Mouse (Mus musculus): ENCODE measurements around the gene Dcbld2. TPM values are rescaled to one million over a fixed set of nuclear protein-coding genes. Genes with fewer than 3 reads are reported as not detected.

Gene Dcbld2
- polyA plus RNA-seq (2015; fragmentation: Illumina TruSeq; extraction: RNeasy Lipid Tissue Mini Kit (QIAGEN cat#74804); ENCODE audit: insufficient read depth, low read depth, low replicate concordance) = 3.4 TPM

GRCm38 (mm10) chr16:58408062-58408486 is at the start of gene Dcbld2:
TSS of gene Dcbld2 (plus strand) at chr16:58408443.

Other genes starting within 250 kb of the Dcbld2 start
- gene St3gal6, start 115.8 kb downstream of the Dcbld2 start, polyA plus RNA-seq (2015; fragmentation: Illumina TruSeq; extraction: RNeasy Lipid Tissue Mini Kit (QIAGEN cat#74804); ENCODE audit: insufficient read depth, low read depth, low replicate concordance) = 6.1 TPM
- not detected for gene Gm813, start 208.5 kb downstream of the Dcbld2 start, polyA plus RNA-seq (2015; fragmentation: Illumina TruSeq; extraction: RNeasy Lipid Tissue Mini Kit (QIAGEN cat#74804); ENCODE audit: insufficient read depth, low read depth, low replicate concordance)
- gene E330017A01Rik, start 230.3 kb downstream of the Dcbld2 start, polyA plus RNA-seq (2015; fragmentation: Illumina TruSeq; extraction: RNeasy Lipid Tissue Mini Kit (QIAGEN cat#74804); ENCODE audit: insufficient read depth, low read depth, low replicate concordance) = not detected